Mouse (Mus musculus) kidney, adult 11 months (tissue): ENCODE data around the gene Cym.

Source experiments
- DNase-seq: peaks from one replicate; pipeline ENCODE4 v3.0.0; 2022

The Cym gene

GRCm38 (mm10) chr3:107221608-107222007 is at the start of gene Cym:
Gene Cym, minus strand, starts transcription at chr3:107221732.
- no peak for DNase-seq

- no peak for DNase-seq
Measured at GRCm38 (mm10) chr3:107266814-107267345, 45.3 kb upstream of the Cym start.

- DNase-seq: peak; percentile 21
Measured at GRCm38 (mm10) chr3:107261851-107262165, 40.3 kb upstream of the Cym start.

GRCm38 (mm10) chr3:107260956-107261850 is 39.7 kb upstream of the Cym start:
- DNase-seq: no peak

GRCm38 (mm10) chr3:107257924-107258323 is 36.4 kb upstream of the Cym start:
- no peak for DNase-seq

GRCm38 (mm10) chr3:107256724-107257123 is 35.2 kb upstream of the Cym start:
- no peak for DNase-seq

- no peak for DNase-seq
Measured at GRCm38 (mm10) chr3:107255992-107256391, 34.5 kb upstream of the Cym start.

GRCm38 (mm10) chr3:107253925-107254324 is 32.4 kb upstream of the Cym start:
- DNase-seq: no peak

- DNase-seq: peak; percentile 29
Measured at GRCm38 (mm10) chr3:107252035-107252434, 30.5 kb upstream of the Cym start.

- no peak for DNase-seq
Measured at GRCm38 (mm10) chr3:107250320-107250719, 28.8 kb upstream of the Cym start.

- peak; percentile 68 for DNase-seq
Measured at GRCm38 (mm10) chr3:107249042-107249441, 27.5 kb upstream of the Cym start.

GRCm38 (mm10) chr3:107246876-107247275 is 25.3 kb upstream of the Cym start:
- DNase-seq: no peak

GRCm38 (mm10) chr3:107241389-107242094 is 20.0 kb upstream of the Cym start:
- DNase-seq: peak; percentile 33

- no peak for DNase-seq
Measured at GRCm38 (mm10) chr3:107239607-107240006, 18.1 kb upstream of the Cym start, which contains the start of gene Prok1. Gene Prok1, minus strand, starts transcription at chr3:107239707.

GRCm38 (mm10) chr3:107238471-107238980 is 17.0 kb upstream of the Cym start:
- peak; percentile 26 for DNase-seq

GRCm38 (mm10) chr3:107238051-107238450 is 16.5 kb upstream of the Cym start:
- DNase-seq: no peak

GRCm38 (mm10) chr3:107233945-107234344 is 12.4 kb upstream of the Cym start:
- no peak for DNase-seq

- peak; percentile 41 for DNase-seq
Measured at GRCm38 (mm10) chr3:107233351-107233813, 11.8 kb upstream of the Cym start.

GRCm38 (mm10) chr3:107231202-107231601 is 9.7 kb upstream of the Cym start:
- DNase-seq: no peak

GRCm38 (mm10) chr3:107230527-107230926 is 9.0 kb upstream of the Cym start, which contains the start of gene A630076J17Rik:
Gene A630076J17Rik, plus strand, starts transcription at chr3:107230614.
- DNase-seq: no peak

GRCm38 (mm10) chr3:107229822-107230221 is 8.3 kb upstream of the Cym start:
- DNase-seq: no peak

GRCm38 (mm10) chr3:107229221-107229620 is 7.7 kb upstream of the Cym start:
- DNase-seq: no peak

- no peak for DNase-seq
Measured at GRCm38 (mm10) chr3:107225820-107226219, 4.3 kb upstream of the Cym start.
